Mouse (Mus musculus) spleen, adult 12 weeks (tissue): Measurements from ENCODE around the gene Tmem189.
"Not testable (repeated sequence)": the region's sequence is repeated elsewhere in the genome, so short reads cannot be mapped to it uniquely, and the experiment has no call there.

Source experiments
- DNase-seq: peaks from one replicate; pipeline ENCODE4 v3.0.0; 2022; ENCODE audit warnings: low spot score

Tmem189 gene

DNA sequence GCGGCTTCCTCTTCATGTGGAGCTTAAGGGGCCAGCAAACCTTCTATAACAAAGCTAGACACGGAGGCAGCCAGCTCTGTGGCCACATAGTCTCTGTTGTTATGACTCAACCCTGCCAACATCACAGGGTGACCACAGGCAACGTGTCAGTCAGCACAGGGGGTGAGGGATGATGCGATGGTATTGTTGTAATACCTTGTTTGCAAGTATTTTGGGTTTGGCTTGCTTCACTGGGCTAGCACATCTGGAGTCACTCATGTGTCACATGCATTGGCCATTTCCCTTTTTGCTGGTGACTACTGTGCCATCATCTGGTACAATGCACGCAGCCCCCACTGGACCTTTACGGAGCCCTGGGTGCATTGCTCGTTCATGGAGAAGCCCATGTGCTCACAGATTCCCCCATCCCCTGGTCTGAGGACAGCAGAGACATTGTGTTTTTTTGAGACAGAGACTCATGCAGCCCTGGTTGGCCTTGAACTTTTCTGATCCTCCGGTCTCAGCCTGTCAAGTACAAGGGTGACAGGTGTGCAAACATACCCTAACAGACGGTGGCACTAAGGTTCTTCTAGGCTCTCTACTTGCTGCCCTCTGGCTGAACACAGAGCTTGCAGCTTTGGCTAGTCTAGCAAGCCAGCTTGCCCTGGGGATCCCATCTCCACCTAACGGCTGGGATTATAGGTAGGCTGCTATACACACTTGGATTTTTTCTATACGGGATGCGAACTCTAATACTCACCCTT lies 40.2 kb downstream of the Tmem189 start:
- no peak for DNase-seq

DNA sequence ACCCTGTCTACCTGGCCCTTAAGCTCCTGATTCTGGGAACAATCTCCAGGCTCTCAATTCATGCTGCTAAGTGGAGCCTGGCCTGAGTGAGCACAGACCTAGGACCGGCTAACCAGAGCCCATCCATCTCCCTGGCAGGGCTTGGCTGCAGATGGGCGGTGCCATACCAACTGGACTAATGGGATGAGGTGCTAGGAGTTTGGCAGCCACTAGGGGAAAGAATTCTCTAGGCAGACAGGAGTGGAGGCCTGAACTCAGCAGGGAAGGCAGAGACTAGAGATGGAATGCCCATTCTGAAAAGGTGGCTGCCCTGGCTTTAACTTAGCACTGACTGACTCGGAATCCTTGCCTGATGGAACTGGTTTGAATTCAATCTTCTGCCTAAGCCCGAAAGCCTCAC lies 43.2 kb downstream of the Tmem189 start:
- no peak for DNase-seq

DNA sequence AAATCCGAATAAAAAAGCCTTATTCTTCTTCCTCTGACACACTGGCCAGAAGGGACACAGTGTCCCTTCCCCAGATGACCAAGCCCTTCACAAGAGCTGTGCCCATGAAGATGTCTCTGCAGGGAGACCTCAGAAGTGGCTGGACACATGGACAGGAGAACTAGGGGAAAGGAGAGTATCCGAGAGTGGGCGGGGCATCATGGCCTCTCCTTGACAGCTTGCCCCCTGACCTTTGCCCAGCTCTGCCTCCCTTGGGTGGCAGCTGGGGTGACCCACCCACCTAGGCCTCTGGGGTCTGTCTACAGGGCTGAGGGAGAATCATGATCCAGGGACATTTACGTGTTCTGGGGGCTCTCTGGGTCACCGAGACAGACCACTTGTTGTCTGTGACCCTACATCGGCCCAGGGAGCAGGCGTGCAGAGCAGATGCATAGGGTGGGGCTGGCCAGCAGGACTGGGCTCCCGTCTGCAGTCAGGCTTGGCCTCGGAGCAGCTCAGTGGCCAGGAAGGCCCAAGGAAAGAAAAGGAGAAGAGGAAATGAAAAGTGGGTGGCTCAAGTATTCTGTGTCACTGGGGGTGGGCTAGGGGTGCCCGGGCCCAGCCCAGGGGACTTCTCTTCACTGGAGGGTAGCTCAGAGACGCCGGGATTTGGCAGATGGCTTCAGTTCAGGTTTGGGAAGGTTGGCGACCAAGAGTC lies 46.1 kb downstream of the Tmem189 start:
- DNase-seq: not testable (repeated sequence)

DNA sequence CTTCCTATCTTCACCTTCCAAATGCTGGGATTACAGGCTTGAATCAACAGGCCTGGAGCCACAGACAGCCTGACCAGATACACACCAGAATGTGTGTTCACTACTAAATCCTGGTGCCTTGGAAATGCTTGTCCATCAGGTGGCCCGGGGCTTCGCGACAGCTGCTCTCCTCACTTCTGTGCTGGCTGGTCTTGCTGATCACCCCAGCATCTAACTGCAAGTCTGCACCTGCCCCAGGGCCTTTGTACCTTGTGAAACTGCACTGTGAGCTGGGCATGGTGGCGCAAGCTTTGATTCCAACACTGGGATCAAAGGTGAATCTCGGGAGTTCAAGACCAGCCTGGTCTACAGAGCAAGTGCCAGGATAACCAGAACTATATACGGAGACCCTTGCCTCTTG lies 47.5 kb downstream of the Tmem189 start:
- DNase-seq: no peak

DNA sequence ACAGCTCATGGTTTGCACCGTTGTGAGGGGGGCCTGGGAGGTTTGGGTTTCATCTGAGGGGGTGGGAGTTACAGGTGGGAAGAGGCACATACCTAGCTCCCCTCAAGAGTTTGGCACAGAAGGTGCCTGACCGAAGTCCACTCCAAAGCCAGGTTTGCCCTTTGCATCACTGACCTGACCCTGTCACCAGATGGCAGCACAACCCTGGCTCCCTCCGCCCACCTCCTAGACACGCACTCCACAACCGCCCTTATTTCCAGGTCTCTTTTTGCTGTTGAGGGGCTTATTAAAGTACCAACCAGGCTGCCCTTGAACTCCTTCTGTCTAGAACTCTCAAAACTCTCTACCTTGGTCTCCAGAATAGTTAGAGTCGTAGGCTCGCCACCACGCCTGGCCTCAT lies 48.3 kb downstream of the Tmem189 start:
- peak; percentile 46 for DNase-seq

DNA sequence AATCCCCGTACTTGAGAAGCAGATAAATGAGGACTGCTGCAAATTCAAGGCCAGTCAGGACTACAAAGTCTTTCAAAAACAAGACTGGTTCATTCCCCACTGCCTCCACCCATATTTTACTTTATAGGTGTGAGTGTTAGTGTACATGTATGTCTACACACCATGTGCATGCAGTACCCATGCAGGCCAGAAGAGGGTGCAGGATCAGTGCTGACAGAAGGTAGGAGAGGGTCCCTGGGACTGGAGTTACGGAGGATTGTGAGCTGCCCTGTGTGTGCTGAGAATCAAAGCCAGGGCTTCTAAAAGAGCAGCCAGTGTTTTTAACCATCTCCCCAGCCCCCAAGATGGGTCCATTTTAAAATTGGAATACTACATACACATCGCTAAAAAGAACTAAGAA lies 49.3 kb downstream of the Tmem189 start:
- peak; percentile 49 for DNase-seq

DNA sequence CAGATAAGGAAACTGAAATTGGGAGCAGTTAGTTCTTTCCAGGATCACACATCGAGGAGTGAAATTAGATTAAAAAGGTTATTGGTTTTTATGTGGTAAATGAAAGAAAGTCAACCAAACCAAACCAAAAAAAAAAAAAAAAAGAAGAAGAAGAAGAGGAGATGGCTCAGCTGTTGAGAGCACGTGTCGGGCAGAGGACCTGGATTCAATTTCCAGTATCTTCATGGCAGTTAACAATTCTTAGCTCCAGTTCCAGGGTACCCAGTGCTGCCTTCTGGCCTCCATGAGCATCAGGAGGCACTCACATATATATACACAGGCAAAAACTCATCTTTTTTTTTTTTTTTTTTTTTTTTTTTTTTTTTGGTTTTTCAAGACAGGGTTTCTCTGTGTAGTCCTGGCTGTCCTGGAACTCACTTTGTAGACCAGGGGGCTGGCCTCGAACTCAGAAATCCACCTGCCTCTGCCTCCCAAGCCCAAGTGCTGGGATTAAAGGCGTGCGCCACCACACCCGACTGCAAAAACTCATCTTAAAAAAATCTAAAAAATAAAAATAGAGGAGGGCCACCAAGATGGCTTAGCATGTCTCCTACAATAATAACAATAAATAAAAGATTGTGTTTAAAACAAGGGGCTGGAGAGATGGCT lies 54.6 kb downstream of the Tmem189 start:
- no peak for DNase-seq

DNA sequence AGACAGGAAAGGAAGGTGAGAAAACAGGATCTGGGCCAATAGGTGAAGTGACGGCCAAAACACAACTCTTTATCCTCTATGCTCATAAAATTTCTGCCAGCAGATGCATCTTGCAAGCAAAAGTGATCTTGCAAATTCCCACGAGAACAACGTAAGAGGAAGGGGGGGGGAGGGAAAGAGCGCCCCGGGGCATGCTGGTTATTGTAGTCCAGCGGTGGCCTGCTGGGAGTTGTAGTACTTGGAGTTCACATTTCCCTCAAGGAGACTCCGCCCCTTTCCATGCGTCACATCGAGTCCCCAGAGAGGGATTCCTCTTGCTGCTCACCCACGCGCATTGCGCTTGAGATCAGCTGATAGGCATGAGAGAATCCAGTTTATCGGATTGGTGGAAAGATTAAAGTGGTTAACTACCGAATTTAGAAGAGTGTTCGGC lies 55.3 kb downstream of the Tmem189 start:
- DNase-seq: peak; percentile 92

DNA sequence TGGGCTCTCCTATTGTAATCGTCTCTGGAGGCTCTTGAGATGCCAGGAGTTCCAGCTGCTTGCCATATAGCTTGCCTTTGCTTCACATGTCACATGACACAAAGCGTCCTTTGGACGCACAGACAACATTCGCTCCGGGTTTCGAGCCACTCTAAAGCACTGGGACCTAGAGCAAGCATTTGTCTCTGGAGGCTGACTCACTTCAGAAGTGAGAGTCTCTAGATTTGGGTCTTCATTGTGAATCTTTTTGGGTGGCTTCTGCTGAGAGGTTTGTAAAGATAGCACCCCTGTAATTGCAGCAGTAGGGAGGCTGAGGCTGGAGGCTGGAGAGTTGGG lies 56.1 kb downstream of the Tmem189 start:
- no peak for DNase-seq

DNA sequence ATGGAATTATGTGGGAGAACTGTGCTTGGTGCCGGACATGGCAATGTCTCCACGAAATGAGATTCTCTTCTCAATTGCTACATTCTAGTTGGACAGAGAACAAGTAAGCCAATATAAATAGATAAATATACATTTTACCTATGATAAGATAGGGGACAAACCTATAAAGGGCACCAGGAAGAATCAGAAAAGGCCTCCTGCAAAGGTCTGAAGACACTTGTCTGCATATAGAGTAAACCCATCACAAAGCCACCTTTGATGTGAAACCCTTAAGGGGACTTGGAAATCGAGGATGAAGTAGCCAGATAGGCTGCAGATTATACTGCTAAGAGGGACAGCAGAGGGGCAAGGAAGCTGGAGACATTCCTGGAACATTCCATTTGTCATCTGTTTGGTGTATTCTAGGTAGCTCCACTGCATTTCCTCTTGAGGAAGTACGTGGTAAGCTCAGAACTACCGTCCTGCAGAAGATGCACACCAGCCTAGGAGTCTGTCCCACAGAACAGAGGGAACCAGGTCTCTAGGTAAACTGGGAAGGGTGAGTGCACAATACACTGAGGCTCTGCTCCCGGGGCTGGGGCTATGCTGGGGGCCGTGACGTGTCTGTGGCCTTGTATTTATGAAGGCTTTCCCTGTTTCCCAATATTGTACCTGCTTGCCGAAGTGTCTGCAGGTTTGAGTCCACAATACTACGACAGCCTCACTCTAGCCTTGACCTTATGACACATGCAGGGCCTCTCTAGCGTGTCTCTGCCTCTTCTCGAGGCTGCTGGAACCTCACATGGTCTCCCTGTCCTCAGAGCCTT lies 56.7 kb downstream of the Tmem189 start:
- DNase-seq: no peak

DNA sequence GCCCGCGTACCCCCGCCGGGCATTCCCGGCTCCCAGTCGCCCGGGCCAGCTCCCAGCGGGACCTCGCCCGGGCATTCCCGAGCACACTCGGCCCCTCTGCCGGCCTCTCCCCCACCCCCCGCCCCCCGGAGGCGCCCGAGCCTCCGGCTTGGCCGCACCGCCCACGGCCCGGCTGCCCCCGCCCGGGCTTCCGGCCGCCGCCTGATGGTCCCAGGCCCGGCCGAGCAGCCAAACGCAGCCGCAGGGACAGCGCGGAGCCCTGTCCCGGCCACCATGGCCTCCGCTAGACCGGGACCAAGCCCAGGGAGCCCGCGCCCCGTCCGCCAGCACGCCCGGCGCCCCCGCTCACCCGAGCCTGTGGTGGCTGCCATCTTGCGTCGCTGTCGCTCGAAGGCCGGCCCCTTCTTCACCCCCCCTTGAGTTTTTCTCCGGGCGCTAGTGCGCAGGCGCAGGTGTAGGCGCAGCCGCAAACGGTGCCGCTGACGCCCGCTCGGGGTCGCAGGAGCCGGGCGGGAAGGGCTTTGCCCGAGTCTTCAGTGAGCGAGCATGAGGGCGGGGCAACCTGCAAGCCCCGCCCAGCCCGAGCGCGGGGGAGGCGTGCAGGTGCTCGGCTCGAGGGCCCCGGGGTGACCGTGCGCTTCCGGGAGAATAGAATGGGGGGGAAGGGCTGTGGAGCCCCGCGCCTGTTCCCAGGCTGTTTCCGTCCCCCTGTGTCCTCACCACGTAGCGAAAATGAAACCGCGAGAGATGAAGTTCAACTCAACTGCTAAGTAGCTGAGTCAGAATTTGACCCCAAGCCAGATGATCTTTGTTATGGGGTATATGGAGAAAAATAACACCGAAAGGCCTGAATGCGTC lies 57.8 kb downstream of the Tmem189 start, which contains the start of gene Ube2v1:
TSS of gene Ube2v1 (minus strand) at position 505 of the 858 bp plus-strand sequence.
- peak; percentile 98 for DNase-seq

DNA sequence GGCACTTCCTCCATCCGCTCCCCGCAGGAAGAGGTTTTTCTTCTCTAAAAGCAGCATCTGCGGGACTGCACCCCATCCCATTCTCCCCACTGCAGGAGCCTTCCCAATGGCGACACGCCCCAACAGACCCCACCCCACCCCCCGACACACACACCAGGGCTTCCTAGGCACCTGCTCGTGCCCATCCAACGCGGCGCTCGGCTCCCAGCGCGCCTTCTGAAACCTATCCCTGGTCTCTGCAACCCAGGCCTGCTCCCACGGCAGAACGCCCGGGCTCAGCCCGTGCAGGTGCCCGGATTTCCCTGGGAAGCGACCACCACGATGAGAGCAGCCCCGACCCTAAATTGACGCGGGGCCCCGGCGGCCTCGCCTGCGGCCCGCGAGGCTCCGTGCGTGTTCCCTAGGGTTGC lies 58.4 kb downstream of the Tmem189 start:
- peak; percentile 17 for DNase-seq

DNA sequence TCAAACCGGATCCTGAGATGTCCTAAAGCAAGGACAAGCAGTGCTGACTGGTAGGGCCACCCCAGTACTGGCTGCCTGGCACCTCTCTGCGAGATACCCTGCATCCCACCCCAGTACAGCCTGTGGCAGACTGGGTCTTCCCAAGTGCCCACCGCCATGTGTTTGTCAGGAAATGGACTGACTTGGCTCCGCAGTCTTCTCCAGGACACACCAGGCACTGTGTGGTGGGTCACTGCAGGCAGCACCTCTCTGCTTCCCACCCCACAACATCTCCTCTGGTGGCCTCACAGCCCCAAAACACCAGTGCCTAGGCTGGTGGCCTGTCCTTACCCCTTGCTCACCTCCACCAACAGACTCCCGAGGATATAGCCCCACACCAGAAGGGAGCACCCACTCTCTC lies 59.2 kb downstream of the Tmem189 start:
- peak; percentile 35 for DNase-seq

DNA sequence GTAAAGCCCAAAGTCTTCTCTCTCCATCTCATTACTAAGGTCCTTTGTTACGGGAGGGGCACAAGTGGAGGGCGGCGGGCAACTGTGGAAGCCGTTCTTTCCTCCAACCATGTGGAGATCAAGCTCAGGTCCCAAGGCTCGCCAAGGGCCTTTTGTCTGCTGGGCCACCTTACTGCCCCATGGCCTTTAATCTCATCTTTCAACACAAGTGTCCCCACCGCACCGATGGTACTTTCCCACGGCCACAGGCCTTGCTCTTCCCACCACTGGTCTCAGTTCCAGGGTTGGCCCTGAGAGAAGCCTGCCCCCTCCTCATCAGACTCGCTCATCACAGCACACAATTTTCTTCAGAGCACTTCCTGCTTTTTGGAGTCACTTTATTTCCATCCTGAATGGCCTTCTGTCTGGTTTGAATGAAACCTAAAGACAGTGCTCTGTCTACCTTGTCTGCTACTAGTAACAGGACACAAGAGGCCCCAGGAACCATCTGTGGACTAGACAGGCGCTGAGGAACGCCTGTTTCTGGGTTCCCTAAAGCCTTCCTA lies 59.9 kb downstream of the Tmem189 start:
- DNase-seq: no peak

DNA sequence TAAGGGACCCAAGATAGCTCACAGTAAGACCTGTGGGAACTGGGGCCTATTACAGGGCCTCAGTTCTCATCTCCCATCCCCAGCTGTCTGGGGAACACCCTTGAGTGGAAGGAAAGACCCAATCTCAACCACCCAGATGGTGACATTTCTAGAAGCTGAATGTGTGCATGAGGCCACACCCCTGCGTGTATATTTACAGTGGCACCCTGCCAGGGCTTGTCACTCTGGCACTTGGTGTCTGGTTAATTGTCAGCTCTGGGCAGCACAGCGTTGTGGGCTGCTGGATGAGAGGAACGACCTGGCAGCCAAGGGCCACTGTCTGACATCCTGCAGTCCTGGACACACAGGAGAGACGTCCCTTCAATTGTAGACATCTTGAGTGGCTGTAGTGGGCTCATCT lies 60.8 kb downstream of the Tmem189 start:
- peak; percentile 89 for DNase-seq

DNA sequence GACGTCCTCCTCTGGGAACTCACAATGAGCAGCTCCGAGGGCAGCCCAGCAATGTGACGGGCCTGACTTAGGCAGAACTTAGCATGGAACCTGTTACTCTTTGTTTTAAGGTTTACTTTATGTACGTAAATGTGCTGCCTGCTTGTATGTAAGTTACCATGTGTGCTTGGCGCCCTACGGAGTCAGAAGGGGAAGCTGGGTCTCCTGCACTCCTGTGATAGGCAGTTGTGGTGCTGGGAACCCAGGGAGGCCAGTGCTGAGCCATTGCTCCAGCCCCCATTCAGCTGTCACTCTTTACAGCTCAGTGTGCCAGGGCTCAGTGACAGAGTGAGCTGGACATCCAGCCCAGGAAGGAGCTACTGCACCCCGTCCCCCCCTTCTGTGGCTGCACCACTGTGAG lies 62.6 kb downstream of the Tmem189 start:
- DNase-seq: no peak

DNA sequence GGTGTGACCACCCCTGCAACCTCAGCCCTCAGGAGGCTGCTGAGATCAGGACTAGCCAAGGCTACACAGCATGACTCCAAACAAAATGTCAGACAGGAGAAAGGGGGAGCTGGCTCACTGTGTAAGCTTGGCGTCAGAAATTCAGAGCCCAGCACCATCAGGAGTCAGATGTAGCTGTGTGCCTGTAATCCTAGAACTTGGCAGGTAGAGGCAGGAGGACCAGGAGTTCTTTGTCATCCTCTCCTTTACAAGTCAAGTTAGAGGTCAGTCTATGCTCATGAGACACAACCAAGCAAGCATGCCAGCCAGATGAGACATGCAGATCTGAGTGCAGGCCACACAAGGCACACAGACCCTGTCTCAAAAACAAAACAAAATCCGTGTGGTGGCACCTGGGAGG lies 64.0 kb downstream of the Tmem189 start:
- DNase-seq: no peak

DNA sequence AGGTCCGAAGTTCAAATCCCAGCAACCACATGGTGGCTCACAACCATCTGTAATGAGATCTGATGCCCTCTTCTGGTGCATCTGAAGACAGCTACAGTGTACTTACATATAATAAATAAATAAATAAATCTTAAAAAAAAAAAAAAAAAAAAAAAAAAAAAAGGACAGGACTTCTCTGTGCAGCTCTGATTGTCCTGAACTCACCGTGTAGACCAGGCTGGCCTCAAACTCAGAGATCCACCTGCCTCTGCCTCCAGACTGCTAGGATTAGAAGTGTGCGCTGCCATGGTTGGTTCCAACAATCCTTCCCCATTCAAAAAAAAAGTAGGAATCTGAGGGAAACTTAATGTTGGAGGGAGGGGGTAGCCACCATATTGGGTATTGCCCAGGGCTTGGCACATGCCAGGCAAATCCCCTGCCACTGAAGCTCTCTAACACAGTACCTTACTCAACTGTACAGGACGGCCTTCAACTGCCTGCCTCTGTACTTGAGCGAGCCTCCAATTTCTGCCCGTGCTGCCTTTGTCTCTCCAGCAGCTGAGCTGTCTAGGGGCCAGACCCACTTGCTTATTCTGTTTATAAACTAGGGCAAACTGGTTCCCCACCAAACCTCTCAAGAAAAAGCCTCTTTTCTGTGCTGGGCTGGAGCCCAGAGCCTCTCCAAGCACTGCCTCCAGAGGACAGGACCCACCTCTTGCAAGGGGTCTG lies 65.1 kb downstream of the Tmem189 start:
- DNase-seq: no peak

DNA sequence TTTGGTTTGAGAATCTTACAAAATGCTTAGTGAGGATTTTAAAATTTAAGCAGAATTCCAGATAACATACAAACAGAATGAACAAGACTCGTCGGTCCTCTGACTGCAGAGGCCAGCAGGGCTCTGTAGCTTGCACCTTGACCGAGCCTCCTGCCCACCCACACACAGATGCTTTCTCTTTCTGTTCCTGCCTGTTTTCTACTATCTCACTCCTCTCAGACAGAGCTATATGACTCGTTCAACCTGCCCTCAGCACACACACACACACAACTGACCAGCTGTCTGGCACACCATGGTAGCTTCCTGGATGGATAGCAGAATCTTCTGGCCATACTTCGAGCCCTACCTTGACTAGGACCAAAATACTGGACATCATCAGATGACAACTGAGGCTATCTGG lies 66.7 kb downstream of the Tmem189 start:
- DNase-seq: no peak

DNA sequence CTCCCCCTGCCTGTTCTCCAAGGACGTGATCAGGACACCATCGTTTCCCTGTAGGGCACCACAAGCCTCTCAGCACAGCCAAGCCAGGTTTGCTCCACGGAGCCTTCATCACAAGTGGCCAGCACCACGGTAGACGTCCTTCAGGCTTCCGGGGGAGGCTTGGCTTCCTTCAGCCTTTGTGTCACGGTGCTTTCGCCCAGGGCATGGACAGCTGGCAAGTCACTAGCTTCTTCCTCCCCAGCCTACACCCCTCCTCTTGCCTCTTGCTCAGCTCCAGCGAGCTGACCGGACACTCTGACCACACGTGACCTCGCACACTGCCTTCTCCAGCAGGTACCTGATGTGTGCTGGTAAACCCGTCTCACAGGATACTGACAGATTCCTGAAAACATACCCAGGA lies 67.3 kb downstream of the Tmem189 start:
- DNase-seq: no peak
